Mouse (Mus musculus) retina, postnatal 1 day (tissue): ENCODE results near the gene Hsdl1.

Source experiments
- DNase-seq: peaks from one replicate; pipeline ENCODE4 v3.0.0-alpha.2; 2012

Hsdl1 gene

GRCm38 (mm10) chr8:119516674-119517073 lies 58.3 kb downstream of the Hsdl1 start:
- DNase-seq = peak; percentile 56

DNA sequence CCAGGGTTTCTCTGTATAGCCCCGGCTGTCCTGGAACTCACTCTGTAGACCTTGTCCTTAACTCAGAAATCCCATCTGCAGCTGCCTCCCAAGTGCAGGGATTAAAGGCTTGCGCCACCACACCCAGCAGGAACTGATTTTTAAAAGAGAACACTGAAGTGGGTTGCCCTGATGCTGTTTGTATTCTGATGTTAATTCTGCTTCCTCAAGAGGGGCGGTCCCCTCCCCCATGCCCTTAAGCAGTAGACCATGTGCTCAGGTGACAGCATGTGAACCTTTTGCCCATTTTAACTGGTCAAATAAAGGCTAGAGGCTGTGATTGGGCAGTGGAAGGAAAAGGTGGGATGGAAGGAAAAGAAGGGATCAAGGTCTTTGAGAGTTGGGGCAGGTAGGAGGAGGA lies 59.2 kb downstream of the Hsdl1 start:
- DNase-seq = no peak

GRCm38 (mm10) chr8:119514940-119515339 lies 60.0 kb downstream of the Hsdl1 start:
- no peak for DNase-seq

- no peak for DNase-seq
Observed at GRCm38 (mm10) chr8:119513405-119513804, 61.6 kb downstream of the Hsdl1 start.
